Mouse (Mus musculus) kidney, postnatal 36 days (tissue): ENCODE data around the gene Abl1.

ENCODE experiments used
- DNase-seq, 2 experiments: peaks; one replicate each; pipeline ENCODE4 v3.0.0; 2021 to 2022; ENCODE audit warnings: mixed read lengths in 2 of 2

Gene Abl1

DNA sequence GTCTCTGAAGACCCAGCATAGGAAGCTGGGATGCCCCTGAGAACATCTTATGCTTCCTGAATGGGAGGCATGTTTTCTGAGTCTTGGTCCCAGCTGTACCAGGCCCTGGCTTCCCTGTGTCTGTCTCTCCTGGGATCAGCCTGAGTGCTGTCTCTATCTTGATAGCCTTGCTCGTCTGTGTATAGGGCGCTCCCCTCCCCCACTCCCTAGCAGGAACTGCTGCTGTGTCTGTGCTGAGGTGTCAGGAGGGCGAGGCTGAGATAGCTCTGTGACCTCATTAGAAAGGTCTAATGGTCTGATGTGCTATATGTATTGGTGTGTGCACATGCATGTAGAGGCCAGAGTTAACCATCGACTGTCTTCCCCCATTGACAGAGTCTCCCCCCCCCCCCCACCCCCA is 58.7 kb downstream of the Abl1 start:
- DNase-seq, result no peak

DNA sequence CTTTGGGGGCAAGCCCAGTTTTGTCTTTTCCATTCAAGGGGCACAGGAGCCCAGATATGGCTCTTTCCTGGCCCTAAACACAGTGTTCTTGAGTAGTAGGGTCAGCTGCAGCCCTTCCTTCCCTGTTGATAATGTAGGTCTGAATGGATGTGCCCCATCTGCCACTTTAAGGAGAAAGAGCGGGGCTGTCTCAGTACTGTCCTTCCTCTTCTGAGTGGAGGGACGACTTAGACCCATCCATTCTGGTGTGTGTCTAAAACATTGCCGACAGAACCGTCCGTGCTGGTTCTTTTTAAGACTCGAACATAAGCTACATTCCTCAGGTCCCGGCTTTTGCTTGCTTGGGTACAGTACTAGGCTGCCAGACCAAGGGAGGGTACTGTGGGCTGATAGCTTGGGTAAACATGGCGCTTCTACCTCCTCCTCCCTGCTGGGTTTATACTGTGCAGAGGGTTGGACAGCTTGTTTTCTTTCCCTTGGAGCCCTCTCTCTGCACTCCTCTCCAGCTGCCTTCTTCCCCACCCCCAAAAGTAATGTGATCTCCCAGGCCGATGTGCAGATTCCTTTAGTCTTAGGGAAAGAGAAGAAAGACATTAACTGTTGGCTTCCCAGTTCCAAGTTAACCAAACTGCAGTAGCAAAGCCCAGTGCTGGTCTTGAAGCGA is 61.0 kb downstream of the Abl1 start:
- peak in 1 of 2 experiments; percentile 40 for DNase-seq

DNA sequence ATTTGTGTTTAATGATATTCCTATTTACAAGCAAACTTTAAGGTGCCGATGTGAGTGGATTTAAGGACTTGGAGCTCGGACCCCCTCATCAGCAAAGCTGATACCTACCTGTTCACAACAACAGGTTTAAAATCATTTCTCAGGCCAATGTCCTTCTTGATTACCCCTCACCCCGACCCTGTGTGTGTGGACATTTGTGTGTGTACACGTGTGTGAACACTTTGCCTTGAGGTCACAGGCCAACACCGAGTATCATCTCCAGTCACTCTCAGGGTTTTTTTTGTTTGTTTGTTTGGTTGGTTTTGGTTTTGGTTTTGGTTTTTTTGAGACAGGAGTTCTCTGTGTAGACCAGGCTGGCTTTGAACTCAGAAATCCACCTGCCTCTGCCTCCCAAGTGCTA is 62.0 kb downstream of the Abl1 start:
- DNase-seq, result no peak

DNA sequence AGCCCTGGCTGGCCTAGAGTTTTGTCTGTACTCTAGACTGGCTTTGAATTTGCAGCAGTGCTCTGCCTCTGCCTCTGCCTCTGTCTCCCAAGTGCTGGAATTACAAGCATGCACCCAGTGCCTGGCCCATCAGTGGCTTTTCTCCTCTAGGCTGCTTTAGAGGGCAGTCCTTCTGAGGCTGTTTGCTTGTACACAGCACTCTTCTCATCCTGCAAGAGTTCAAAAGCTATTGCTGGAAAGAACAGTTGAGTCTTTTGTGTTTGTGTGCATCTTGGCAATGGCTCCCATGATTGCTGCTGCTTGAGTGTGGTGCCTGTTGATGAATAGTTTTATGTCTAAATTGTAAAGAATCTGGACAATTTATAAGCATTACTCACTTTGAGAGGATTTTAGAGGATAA is 69.3 kb downstream of the Abl1 start:
- no peak for DNase-seq

DNA sequence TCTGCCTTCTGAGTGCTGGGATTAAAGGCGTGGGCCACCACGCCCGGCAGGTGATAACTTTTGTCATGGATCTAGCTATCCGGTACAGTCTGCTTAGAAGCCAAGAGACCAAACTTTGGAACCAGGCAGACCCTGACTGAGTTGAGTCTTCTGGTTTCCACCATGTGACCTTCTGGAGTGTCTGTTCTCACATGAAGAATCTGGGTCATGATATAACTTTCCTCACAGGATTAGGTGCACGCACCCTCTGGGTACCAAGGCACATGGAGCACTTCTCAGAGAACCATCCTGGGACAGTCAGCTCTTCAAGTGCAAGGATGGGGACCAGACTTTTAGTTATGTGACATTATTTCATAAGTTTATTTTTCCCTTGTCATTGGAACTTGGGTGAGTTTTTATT is 70.8 kb downstream of the Abl1 start:
- DNase-seq, result no peak

DNA sequence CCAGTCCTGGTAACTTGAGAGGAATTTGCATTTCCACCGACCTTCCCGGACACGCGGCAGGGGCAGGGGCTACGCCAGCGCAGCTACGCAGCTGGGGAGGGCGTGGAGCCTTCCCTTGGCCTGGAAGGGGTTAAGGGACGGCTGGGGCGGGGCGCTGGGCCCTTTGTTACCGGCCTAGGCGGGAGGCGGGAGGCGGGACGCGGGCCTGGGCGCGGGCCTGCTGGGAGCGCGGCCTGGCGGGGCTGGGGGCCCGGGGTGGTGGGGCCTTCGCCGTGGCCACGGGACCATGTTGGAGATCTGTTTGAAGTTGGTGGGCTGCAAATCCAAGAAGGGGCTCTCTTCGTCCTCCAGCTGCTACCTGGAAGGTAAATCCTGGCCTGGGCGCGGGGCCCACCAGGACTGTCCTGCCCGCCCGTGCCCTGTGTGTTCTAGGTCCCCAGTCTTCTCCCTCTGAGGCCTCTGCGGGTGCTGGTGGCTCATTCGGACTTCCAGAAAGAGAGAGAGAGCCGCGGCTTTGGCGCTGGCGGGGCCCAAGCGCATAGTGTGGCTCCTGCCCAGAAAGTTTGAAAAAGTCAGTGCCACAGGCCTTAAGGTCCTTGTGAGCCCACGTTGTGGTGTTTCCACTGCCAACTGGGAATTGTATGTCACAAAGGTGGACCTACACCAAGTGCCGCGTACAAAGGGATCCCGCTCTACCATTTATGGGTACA is 71.7 kb downstream of the Abl1 start:
- peak; percentile 83 to 93 for DNase-seq

DNA sequence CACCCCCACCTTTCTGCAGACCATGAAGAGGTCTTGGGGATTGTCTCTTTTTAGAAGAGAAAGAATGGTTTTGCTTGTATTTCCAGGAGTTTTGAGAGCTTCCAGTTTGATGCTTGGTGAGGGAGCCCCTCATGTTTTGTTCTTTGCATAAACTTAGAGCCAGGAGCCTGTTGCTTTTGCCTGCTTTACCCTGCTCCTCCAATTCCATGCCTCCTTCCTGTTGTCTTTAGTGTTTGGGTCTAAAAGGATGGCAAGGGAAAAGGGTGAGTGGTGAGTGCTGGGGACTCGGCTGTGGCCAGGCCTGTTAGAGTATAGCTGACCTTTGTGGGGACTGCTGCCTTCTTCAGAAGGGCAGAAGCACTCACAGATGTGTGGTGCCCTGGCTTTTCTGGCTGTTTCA is 72.3 kb downstream of the Abl1 start:
- DNase-seq, result no peak

DNA sequence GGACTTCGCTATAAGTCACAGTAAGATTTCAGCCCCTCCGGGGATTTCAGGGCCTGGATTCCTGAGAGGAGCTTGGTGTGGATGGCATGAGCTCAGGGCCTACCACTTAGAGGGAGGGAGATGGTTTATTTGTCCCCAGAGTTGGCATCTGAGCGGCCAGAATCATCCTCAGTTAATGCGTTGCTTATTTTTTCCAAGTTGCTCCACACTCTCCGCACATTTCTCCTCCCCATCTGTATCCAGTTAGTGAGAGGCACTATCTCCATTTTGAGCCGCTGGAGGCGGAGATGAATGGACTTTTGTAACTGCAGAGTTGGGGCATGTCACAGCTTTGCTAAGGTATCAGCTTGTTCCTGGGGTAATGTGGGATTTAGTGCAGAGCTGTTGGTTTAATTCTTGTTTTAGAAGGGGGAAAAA is 72.9 kb downstream of the Abl1 start:
- no peak for DNase-seq

DNA sequence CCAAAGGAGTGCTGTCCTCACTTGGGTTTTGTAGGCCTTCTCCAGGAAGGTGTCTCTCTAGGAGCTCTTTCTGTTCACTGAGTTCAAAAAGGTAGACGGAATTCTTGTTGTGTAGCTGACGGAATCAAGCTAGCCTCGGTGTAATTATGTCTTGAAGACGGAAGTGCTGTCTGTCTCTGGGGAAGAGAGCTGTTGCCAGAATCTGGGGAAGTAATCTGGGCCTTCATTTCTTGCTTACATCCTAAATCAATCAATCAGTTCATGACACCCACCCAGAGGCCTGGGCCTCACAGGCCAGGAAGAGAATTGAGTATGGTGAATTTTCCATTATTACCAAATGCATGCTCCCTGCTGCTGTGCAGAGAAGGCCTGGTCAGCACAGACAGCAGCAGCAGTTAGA is 73.4 kb downstream of the Abl1 start:
- peak; percentile 32 to 36 for DNase-seq

DNA sequence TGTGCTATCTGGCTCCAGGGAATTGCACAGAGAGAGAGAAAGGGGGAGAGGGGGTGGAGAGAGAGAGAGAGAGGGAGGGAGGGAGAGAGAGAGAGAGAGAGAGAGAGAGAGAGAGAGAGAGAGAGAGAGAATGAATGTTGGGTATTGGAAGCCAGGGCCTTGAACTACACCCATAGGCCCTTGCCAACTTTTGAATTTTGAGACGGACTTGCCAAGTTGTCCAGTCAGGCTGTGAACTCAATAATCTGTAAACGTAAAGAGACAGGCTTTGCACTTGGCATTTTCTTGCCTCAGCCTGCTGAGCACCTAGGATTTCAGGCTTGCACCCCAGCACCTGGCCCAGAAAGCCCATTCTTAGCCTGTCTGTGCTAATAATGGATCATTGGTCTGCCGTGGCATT is 74.0 kb downstream of the Abl1 start:
- DNase-seq, result no peak

DNA sequence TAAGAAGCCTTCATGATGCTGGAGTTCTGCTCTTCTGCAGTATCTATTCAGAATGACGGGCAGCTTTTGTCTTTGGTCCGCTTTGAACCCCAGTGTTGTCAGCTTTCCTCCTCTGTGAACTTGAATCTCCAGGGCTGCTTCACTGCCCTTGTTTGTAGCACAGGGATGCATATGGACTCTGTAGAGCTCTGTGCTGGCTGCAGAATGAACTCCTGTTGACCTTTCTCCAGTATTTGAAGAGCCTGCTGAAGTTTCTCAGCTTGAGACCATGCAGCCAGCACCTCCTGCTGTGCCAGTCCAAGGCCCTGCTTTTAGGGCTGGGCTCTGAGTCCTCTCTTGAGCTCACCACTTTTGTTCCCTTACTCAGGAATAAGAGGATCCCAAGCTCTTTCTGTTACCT is 74.7 kb downstream of the Abl1 start:
- DNase-seq, result no peak

DNA sequence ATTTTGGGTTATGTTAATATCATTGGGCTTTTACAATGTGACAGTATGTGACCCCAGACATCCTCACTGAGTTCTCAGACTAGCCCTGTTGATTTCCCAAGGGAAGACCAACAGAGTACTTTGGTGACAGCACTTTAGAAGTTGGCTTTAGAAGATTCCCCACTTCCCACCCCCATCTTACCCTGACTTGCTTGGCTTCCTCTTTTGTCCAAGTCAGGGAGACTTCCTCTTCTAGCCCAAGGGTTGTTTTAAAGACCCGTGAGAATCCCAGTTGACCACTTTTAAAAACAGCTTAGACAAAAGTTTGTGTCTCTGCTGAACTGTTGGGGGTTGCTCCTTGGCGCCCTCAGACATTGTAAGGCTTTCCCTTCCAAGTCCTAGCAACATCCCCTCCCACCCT is 75.1 kb downstream of the Abl1 start:
- no peak for DNase-seq

DNA sequence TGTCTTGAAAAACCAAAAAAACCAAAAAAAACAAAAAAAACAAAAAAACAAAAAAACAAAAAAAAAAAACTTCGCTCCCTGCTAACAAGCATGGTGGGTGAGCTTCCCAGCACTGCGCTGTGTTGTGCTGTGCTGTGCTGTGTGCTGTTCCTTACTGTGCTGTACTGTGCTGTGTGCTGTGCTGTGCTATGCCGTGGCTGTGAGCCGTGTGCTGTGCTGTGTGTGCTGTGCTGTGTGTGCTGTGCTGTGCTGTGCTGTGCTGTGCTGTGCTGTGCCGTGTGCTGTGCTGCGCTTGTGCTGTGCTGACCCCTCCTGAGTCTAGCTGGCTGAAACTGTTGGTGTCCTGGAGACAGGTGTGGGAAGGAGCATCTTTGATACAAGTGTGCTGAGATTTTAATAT is 78.9 kb downstream of the Abl1 start:
- DNase-seq, result no peak

DNA sequence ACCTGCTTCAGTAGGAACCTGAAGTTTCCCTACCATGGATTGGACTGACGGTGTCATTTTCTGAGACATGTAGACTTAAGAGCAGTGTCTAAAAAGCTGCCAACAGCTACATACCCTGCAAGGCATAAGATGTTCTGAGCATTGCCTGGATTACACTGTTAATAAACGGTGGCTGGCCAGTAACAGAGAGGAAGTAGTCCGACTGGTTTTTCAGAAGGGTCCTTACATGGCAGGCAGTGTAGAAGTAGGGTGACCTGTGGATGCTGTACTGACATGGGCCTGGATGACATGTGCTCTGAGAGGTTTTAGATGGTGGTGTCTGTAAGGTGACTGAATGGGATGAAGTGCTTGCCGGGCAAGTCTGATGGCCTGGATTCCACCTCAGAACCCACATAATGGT is 79.6 kb downstream of the Abl1 start:
- DNase-seq, result no peak

DNA sequence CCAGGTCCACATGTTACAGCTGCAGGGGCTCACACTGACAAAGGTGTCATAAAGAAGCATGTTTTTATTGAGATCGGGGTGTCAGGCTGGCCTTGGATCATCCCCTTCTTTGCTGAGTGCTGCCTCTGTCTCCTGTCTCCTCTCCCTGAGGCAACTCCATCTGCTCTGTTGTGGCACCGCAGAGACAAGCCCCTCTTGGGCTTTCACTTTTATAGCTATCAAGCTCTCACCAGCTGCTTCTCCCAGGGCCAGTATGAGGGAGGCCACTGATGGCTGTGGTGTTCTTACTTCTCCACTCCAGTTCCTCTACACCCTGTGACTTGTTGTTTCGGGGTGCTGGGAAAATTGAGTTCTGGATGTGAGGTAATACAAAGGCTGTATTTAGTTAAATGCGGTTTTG is 80.9 kb downstream of the Abl1 start:
- DNase-seq, result no peak

DNA sequence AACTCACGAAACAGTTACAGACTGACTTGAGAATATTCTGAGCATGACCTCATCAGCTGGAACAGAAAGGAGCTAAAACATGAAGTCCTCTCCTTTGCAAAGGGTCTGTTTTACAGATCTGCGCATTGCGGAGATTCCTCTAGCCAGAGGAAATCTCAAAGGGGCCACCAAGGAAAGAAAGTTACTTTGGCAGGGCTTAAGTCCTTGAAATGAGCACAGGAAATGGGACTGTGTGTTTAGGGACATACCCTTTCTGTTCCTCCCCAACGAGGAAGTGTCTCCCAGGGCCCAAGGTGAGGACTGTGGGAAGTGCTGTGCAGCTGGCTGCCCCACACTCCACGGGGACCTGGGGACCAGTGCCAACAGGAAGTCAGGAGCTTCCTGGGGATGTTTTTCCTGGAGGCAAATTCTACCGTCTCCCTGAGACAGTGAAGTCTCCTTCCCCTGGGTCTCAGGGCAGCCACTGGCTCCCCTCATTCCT is 81.5 kb downstream of the Abl1 start:
- DNase-seq, result peak; percentile 84 to 87

DNA sequence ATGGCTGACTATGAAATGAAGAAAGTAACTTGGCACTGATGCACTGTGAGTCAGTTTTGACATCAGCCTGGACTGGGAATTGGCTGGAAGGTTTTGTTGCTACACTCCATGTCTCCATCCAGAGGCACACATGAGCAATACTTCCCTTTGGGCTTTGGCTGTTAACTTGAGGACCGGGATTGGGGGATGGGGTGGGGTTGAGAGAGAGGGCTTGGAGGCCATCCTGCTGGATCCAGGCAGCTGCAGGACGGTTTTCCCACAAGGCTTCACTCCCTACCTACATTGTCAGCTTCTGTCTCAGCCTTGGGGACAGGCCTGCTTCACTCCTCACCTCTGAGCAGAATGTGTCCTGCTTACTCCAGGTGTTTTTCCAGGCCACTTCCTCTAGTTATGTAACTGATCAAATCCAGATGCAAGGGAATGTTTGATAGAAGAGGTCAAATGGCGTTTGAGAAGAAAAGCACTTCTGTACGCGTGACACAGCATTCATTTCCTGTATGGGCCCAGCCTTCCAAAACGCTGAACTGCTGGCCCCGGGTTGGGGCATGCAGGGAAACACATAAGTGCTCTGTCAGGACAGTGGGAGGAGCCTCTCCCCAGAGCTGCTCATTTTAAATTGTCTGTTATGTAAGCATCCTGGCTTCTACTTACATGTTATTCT is 82.7 kb downstream of the Abl1 start:
- DNase-seq, result peak; percentile 80 to 92

DNA sequence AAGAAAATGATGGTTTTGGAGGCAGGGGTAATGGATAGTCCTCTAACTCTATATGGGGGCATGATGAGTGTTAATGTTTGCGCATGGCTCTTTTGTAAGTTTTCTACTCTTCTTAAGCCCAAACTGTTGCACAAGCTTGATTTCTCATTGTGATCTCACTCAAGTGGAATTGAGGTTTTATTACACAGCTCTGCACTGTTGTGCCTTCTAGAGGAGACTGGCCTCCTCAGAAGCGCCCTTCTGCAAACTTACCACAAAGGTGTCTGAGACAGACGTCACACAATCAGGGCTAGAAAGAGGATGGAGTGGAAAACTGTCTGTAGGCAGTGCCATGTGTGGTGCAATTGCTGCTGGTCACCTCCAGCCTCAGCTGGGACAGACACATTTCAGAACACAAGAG is 88.3 kb downstream of the Abl1 start:
- no peak for DNase-seq

DNA sequence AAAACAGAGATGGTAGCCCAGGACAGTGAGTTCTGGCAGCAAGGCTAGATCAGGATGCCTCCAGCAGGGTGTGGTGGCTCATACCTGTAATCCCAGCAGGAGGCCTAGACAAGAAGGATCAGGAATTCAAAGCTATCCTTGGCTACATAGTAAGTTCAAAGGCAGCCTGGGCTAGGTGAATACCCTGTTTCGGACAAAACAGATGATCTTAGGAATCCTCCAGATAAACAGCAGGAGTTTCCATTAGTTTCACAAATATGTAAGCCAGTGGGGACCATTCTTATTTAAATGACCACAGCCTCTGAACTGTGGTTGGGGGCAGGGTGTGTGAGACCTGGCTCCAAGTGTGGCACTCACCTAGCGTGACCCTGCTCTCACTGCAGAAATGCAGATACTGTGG is 91.1 kb downstream of the Abl1 start:
- DNase-seq, result no peak

DNA sequence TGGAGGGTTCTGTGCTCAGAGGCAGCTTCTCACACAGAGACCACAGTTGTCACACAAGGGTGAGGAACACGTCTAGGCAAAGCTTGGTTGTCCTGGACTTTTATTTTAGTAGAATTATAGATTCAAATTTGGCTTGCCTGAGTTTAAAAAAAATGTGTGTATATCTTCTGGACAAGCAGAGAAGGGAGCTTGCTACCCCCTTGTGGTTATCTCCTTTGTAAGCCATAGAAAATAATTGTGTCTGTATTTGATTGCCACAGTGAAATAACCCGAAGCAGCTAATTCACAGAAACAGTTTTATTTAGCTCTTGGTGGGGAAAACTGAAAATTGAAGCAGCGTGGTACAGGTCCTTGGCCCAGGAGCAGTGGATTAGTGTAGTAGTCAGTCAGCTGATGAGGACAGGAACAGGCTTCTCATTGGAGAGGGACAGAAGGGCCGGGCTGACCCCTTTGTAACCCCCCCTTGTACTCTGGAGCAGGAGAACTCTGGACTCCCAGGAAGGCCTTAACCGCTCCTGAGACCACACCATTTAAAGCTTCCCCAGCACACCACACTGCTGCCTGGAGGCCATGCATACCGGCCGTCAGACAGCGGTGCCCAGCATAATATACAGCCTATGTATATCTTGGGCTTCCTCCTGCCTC is 94.9 kb downstream of the Abl1 start:
- peak; percentile 62 to 74 for DNase-seq

DNA sequence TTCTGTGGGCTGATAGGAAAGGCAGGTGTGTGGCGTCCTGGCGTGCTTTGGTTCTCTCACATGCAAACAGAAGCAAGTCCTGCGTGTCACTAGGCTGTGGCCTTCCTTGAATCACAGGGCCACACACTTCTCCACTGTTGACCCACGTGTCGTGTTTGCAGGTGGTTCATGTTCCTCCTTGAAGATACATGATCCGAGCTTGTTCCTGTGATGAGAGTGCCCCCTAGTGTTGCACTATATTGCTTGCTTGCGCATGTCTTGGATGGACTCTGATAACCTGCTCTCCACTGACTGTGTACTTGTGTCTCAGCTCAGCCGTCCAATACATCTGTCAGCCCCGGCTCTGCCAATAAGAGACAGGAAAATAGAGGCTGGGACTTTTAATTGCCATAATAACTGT is 96.9 kb downstream of the Abl1 start:
- peak; percentile 88 to 91 for DNase-seq

DNA sequence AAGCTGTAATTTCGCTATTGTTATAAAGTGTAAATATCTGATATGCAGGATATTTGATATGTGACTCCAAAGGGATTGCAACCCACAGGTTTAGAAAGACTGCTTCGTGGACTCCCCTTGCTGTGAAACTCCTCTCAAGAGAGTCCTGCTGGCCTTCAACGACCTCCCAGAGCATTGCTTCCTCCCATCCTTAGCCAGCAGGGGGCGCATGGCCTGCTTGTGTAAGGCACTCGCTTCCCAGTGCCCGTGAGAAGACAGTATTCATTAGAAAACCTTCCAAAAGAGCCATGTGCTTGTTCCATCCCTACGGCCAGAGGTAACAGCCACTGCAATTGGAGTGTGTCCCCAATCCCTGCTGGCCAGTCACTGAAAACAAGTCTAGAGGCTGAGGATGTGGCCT is 98.9 kb downstream of the Abl1 start:
- peak; percentile 70 to 93 for DNase-seq

DNA sequence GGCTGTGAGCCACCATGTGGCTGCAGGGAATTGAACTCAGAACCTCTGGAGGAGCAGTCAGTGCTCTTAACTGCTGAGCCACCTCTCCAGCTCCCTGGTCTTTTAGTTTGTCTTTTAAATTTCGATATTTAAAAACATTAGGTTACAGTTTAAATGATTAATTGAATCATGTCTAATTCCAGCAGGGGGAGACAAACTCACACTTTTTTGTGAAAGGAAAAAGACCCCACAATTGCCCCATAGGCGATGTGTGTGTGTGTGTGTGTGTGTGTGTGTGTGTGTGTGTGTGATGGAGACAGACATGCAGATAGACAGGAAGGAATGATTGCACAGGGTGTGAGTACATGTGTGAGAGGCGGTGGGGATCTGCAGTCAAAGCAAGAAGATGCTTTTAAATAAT is 100.1 kb downstream of the Abl1 start:
- no peak for DNase-seq

DNA sequence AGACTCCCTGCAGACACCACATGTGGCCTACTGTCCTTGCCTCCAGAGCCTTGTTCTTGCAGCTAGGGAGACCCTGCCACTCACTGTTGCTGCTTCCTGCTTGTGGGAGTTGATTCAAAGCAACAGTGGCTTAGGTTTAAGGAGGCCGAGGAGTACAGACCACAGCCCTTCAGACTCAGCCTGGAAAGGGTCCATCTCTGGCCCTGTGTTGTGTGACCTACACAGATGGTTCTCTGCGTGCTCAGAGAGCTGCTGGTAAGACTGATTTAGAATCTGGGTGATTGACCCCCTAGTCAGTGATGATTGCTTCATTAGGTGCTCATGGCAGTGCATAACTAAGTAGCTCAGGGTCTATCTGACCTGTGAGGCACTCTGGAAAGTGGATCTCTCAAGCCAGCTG is 101.0 kb downstream of the Abl1 start:
- no peak for DNase-seq
